19 mouse cellular contexts compared by ENCODE assay signal in the genomic region with DNA sequence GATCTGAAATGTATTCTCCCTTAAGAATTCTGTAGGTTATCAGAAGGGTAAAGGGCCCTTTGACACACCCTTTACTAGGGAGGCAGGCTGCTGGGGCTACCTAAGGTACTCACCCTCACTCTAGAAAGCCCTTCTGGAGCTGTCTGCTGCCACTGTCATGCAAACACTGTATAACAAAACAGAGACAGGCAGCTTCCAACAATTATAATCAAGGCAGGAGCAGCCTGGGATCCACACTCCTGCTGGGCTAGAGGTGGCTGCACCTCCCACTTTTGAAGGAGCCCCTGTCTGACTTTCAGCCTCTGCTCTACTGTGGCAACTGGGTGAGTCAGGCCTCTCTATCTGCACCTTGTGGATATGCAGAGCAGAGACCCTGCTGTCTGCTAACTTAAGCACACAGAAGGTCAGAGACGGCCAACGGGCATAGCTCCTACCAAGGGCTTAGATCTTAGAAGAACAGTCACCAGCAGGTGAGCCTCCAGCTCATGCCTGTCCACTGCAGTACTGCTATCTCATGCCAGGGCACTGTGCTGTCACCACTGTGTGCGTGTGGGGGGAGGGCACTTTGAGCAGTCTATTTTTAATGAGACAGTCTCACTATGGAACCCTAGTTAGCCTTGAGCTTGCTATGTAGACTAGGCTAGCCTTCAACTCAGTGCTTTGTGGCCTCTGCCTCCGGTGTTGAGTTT. TPM values are rescaled to one million over a fixed set of nuclear protein-coding genes. Genes with fewer than 3 reads are reported as not detected.
DNase-seq lines count a peak whose midpoint lies in the region; ATAC-seq and TF ChIP-seq lines count a peak whose summit lies in the region.
"Had no signal": no experiment of that assay in that cellular context is flagged by ENCODE, and none has a peak within 500 bp of the region (broad histone marks: within the 10 kb centered on the region; RNA-seq: fewer than 3 reads in every experiment).

No protein-coding gene starts in this region.

- TF ChIP-seq CTCF in G1E (IDR thresholded peaks at IDR 0.05; ENCODE audit: low read depth, low read length) = no peak

- no peak overlapping the region for H3K9ac ChIP-seq in heart, embryonic 11.5 days (ENCODE audit: low read depth, low read length)
- H3K9ac ChIP-seq in liver, embryonic 13.5 days = no peak overlapping the region
- H3K9ac ChIP-seq in neural tube, embryonic 15.5 days (replicated peaks) = no peak overlapping the region
- H3K9ac ChIP-seq: limb, embryonic 12.5 days; midbrain, embryonic 13.5 days had no signal

- no peak overlapping the region for H3K4me3 ChIP-seq in heart, embryonic 11.5 days (ENCODE audit: low read depth, low read length)
- peak overlapping the region; percentile 2 for H3K4me3 ChIP-seq in megakaryocyte, embryonic 14.5 days (replicated peaks)
- no peak overlapping the region for H3K4me3 ChIP-seq in G1E (ENCODE audit: low read depth, low read length)
- no peak overlapping the region for H3K4me3 ChIP-seq in liver, embryonic 13.5 days (replicated peaks)
- no peak overlapping the region for H3K4me3 ChIP-seq in neural tube, embryonic 15.5 days (replicated peaks)
- H3K4me3 ChIP-seq: gastrocnemius, adult 2 months; hindbrain, embryonic 10.5 days; left cerebral cortex, adult 2 months; limb, embryonic 12.5 days; midbrain, embryonic 13.5 days had no signal

- no peaks in the 10 kb centered on the region for H3K27me3 ChIP-seq in heart, embryonic 11.5 days (ENCODE audit: control insufficient read depth, insufficient read depth, low read length)
- H3K27me3 ChIP-seq in megakaryocyte, embryonic 14.5 days (replicated peaks) = no peaks in the 10 kb centered on the region
- H3K27me3 ChIP-seq in G1E (ENCODE audit: insufficient read depth, low read length) = no peaks in the 10 kb centered on the region
- no peaks in the 10 kb centered on the region for H3K27me3 ChIP-seq in liver, embryonic 13.5 days
- no peaks in the 10 kb centered on the region for H3K27me3 ChIP-seq in neural tube, embryonic 15.5 days (replicated peaks)
- H3K27me3 ChIP-seq: limb, embryonic 12.5 days; midbrain, embryonic 13.5 days had no signal

- peak overlapping the region; percentile 41; the same call in 1 of the 2 replicates for H3K27ac ChIP-seq in heart, embryonic 11.5 days (ENCODE audit: low read depth, low read length)
- no peak overlapping the region for H3K27ac ChIP-seq in liver, embryonic 13.5 days
- H3K27ac ChIP-seq in neural tube, embryonic 15.5 days (replicated peaks) = no peak overlapping the region
- H3K27ac ChIP-seq: gastrocnemius, adult 2 months; hindbrain, embryonic 10.5 days; left cerebral cortex, adult 2 months; limb, embryonic 12.5 days; midbrain, embryonic 13.5 days had no signal

- no peaks in the 10 kb centered on the region for H3K9me3 ChIP-seq in heart, embryonic 11.5 days (replicated peaks; ENCODE audit: control insufficient read depth, low read length)
- no peaks in the 10 kb centered on the region for H3K9me3 ChIP-seq in megakaryocyte, embryonic 14.5 days
- H3K9me3 ChIP-seq in G1E (replicated peaks) = no peaks in the 10 kb centered on the region
- no peaks in the 10 kb centered on the region for H3K9me3 ChIP-seq in liver, embryonic 13.5 days (replicated peaks)
- no peaks in the 10 kb centered on the region for H3K9me3 ChIP-seq in neural tube, embryonic 15.5 days (replicated peaks)
- H3K9me3 ChIP-seq: hindbrain, embryonic 10.5 days; limb, embryonic 12.5 days; midbrain, embryonic 13.5 days had no signal

- peaks cover 12% of the 10 kb centered on the region; the same call in 1 of the 2 replicates for H3K36me3 ChIP-seq in heart, embryonic 11.5 days (ENCODE audit: control insufficient read depth, insufficient read depth, low read length)
- H3K36me3 ChIP-seq in megakaryocyte, embryonic 14.5 days (replicated peaks; ENCODE audit: low read length) = peaks cover 80% of the 10 kb centered on the region
- H3K36me3 ChIP-seq in G1E (replicated peaks) = peaks cover 84% of the 10 kb centered on the region
- peaks cover 39% of the 10 kb centered on the region for H3K36me3 ChIP-seq in liver, embryonic 13.5 days
- peaks cover 71% of the 10 kb centered on the region for H3K36me3 ChIP-seq in neural tube, embryonic 15.5 days

- DNase-seq in heart, adult 8-10 months (ENCODE audit: low spot score) = no peak
- no peak for DNase-seq in G1E (ENCODE audit: low spot score)
- no peak for DNase-seq in liver, embryonic 13.5 days
- DNase-seq in adrenal gland, postnatal 25 days = no peak
- DNase-seq: B cell, adult 2 months; cerebellum, adult 8-10 months; embryo, embryonic 11 days; gastrocnemius, adult 2 months; kidney, adult 18-20 months; right cerebral cortex, postnatal 14 days had no signal

- no peak overlapping the region for H3K4me2 ChIP-seq in heart, embryonic 11.5 days
- no peak overlapping the region for H3K4me2 ChIP-seq in liver, embryonic 13.5 days
- H3K4me2 ChIP-seq in neural tube, embryonic 15.5 days = no peak overlapping the region
- H3K4me2 ChIP-seq: limb, embryonic 12.5 days; midbrain, embryonic 13.5 days had no signal

- peaks cover 10% of the 10 kb centered on the region; the same call in 1 of the 2 replicates for H3K4me1 ChIP-seq in heart, embryonic 11.5 days (ENCODE audit: control insufficient read depth, insufficient read depth, low read length)
- peaks cover 17% of the 10 kb centered on the region for H3K4me1 ChIP-seq in megakaryocyte, embryonic 14.5 days
- peaks cover 15% of the 10 kb centered on the region for H3K4me1 ChIP-seq in G1E (ENCODE audit: insufficient read depth, low read depth, low read length)
- peaks cover 4% of the 10 kb centered on the region; the same call in 1 of the 2 replicates for H3K4me1 ChIP-seq in liver, embryonic 13.5 days (replicated peaks)
- H3K4me1 ChIP-seq in neural tube, embryonic 15.5 days = no peaks in the 10 kb centered on the region
- H3K4me1 ChIP-seq: hindbrain, embryonic 10.5 days; limb, embryonic 12.5 days; midbrain, embryonic 13.5 days had no signal

- WGBS in heart, embryonic 11.5 days (ENCODE audit: insufficient replicate concordance) = 53% methylated on average over 4 of the region's 4 CpGs
- WGBS in liver, embryonic 13.5 days (ENCODE audit: insufficient replicate concordance) = 51% methylated on average over 4 of the region's 4 CpGs
- WGBS in neural tube, embryonic 15.5 days = 91% methylated on average over 4 of the region's 4 CpGs

- ATAC-seq in heart, embryonic 11.5 days (replicated peaks; ENCODE audit: insufficient number of reproducible peaks, low FRiP score, low TSS enrichment) = peak; percentile 65; the same call in 1 of the 2 replicates
- ATAC-seq in megakaryocyte, adult 5-6 weeks (ENCODE audit: poor library complexity, severe bottlenecking) = no peak
- ATAC-seq in G1E (ENCODE audit: extremely low read depth, insufficient number of reproducible peaks, low FRiP score, poor library complexity, severe bottlenecking) = 0 out of 2 replicates have a peak, but pooled peaks have one; percentile 7
- peak; percentile 44; the same call in 1 of the 2 replicates for ATAC-seq in liver, embryonic 13.5 days (ENCODE audit: low read depth)
- no peak for ATAC-seq in neural tube, embryonic 15.5 days (ENCODE audit: low FRiP score)
- ATAC-seq: forebrain, embryonic 16.5 days; midbrain, embryonic 13.5 days had no signal

RNA-seq across cellular contexts. Expression of a gene that starts 14.6 kb away (rescaled TPM):
- 320 and 342 TPM in 2 replicates for polyA plus RNA-seq in heart, embryonic 11.5 days (2014; fragmentation: Nextera tagmentation; extraction: Ambion mirVana)
- total RNA-seq in heart, adult 8-10 months (2022) = 100 to 1,000 TPM in 2 of 4 experiments, 10 to 100 TPM in 2; 90.8 to 111 (median 97.3) TPM
- polyA plus RNA-seq in megakaryocyte, embryonic 14.5 days (2012; ENCODE audit: insufficient read depth, low replicate concordance) = 12.9 and 121 TPM in 2 replicates
- 400 and 438 TPM in 2 replicates for total RNA-seq in megakaryocyte, adult 5-6 weeks (2015)
- 436 and 510 TPM in 2 replicates for total RNA-seq in megakaryocyte, adult 5-6 weeks (2017)
- 360 and 411 TPM in 2 replicates for total RNA-seq in G1E (2014; fragmentation: Nextera tagmentation)
- total RNA-seq in G1E (2017) = 498 and 593 TPM in 2 replicates
- polyA plus RNA-seq in G1E (2012) = 203 and 230 TPM in 2 replicates
- 124 and 144 TPM in 2 replicates for polyA plus RNA-seq in liver, embryonic 13.5 days (2015; fragmentation: Nextera tagmentation; extraction: Ambion mirVana)
- total RNA-seq in adrenal gland, postnatal 25 days (2021) = 310 and 324 TPM in 2 replicates
- 390 and 401 TPM in 2 replicates for polyA plus RNA-seq in neural tube, embryonic 15.5 days (2015; fragmentation: Nextera tagmentation; extraction: Ambion mirVana)

RNA-seq across cellular contexts. Expression of a gene that starts 37.2 kb away (rescaled TPM):
- polyA plus RNA-seq in heart, embryonic 11.5 days (2014; fragmentation: Nextera tagmentation; extraction: Ambion mirVana) = not detected in 2 replicates
- not detected for total RNA-seq in heart, adult 8-10 months (2022)
- polyA plus RNA-seq in megakaryocyte, embryonic 14.5 days (2012; ENCODE audit: insufficient read depth, low replicate concordance) = not detected in 2 replicates
- not detected in 2 replicates for total RNA-seq in megakaryocyte, adult 5-6 weeks (2015)
- total RNA-seq in megakaryocyte, adult 5-6 weeks (2017) = not detected in 2 replicates
- total RNA-seq in G1E (2014; fragmentation: Nextera tagmentation) = not detected in 2 replicates
- not detected in 2 replicates for total RNA-seq in G1E (2017)
- polyA plus RNA-seq in G1E (2012) = not detected in 2 replicates
- not detected in 2 replicates for polyA plus RNA-seq in liver, embryonic 13.5 days (2015; fragmentation: Nextera tagmentation; extraction: Ambion mirVana)
- total RNA-seq in adrenal gland, postnatal 25 days (2021) = not detected in 2 replicates
- 0.55 and 1.8 TPM in 2 replicates for polyA plus RNA-seq in neural tube, embryonic 15.5 days (2015; fragmentation: Nextera tagmentation; extraction: Ambion mirVana)
- total RNA-seq: gastrocnemius, adult 2 months; left cerebral cortex, adult 2 months had no signal
- polyA plus RNA-seq: limb, embryonic 12.5 days had no signal

RNA-seq across cellular contexts. Expression of a gene that starts 39.5 kb away (rescaled TPM):
- polyA plus RNA-seq in heart, embryonic 11.5 days (2014; fragmentation: Nextera tagmentation; extraction: Ambion mirVana) = 19.5 and 20.0 TPM in 2 replicates
- total RNA-seq in heart, adult 8-10 months (2022) = 10 to 100 TPM; 27.5 to 34.9 (median 30.2) TPM
- 1.2 and 2.3 TPM in 2 replicates for polyA plus RNA-seq in megakaryocyte, embryonic 14.5 days (2012; ENCODE audit: insufficient read depth, low replicate concordance)
- total RNA-seq in megakaryocyte, adult 5-6 weeks (2015) = 51.2 and 53.0 TPM in 2 replicates
- 81.6 and 82.2 TPM in 2 replicates for total RNA-seq in megakaryocyte, adult 5-6 weeks (2017)
- total RNA-seq in G1E (2014; fragmentation: Nextera tagmentation) = 13.8 and 26.1 TPM in 2 replicates
- total RNA-seq in G1E (2017) = 29.3 and 31.4 TPM in 2 replicates
- polyA plus RNA-seq in G1E (2012) = 8.3 and 8.7 TPM in 2 replicates
- polyA plus RNA-seq in liver, embryonic 13.5 days (2015; fragmentation: Nextera tagmentation; extraction: Ambion mirVana) = 8.2 and 9.8 TPM in 2 replicates
- total RNA-seq in adrenal gland, postnatal 25 days (2021) = 37.8 and 41.8 TPM in 2 replicates
- 21.8 and 25.1 TPM in 2 replicates for polyA plus RNA-seq in neural tube, embryonic 15.5 days (2015; fragmentation: Nextera tagmentation; extraction: Ambion mirVana)

Comparison
In these comparisons a context has a peak if more than half of its experiments do, and no peak if none do; other contexts are left out.
1. ATAC-seq: peak in heart, embryonic 11.5 days (single experiment), G1E (single experiment) and liver, embryonic 13.5 days (single experiment); none in megakaryocyte, adult 5-6 weeks (single experiment) and neural tube, embryonic 15.5 days (single experiment).